ENCODE assay signal across 19 mouse cellular contexts in genomic region chr11:22353962-22354621, GRCm38 (mm10).
"Had no signal": no experiment of that assay in that cellular context is flagged by ENCODE, and none has a peak within 500 bp of the region (broad histone marks: within the 10 kb centered on the region; RNA-seq: fewer than 3 reads in every experiment).

No protein-coding gene starts in this region.

- H3K9ac ChIP-seq: lung, embryonic 14.5 days; midbrain, embryonic 12.5 days; neural tube, embryonic 13.5 days; neural tube, embryonic 15.5 days had no signal

- H3K9me3 ChIP-seq: midbrain, embryonic 10.5 days; midbrain, embryonic 12.5 days; neural tube, embryonic 15.5 days had no signal

- DNase-seq: lung, adult 18-20 months; lung, embryonic 14.5 days; lung, postnatal 10 days; lung, postnatal 4 days; midbrain, embryonic 14.5 days; retina, postnatal 1 day; right cerebral cortex, adult 18-20 months; right cerebral cortex, postnatal 25 days; right cerebral cortex, postnatal 4 days; spleen, adult 18-20 months; thymus, adult 18-20 months; thymus, postnatal 14 days; thymus, postnatal 36 days had no signal

- H3K4me1 ChIP-seq: neural tube, embryonic 15.5 days had no signal

- H3K27ac ChIP-seq: midbrain, embryonic 10.5 days; midbrain, embryonic 12.5 days; neural tube, embryonic 13.5 days; neural tube, embryonic 15.5 days had no signal

- ATAC-seq: midbrain, embryonic 16.5 days had no signal

- H3K27me3 ChIP-seq: midbrain, embryonic 12.5 days; neural tube, embryonic 13.5 days; neural tube, embryonic 15.5 days had no signal

- H3K4me3 ChIP-seq: midbrain, embryonic 10.5 days; midbrain, embryonic 12.5 days; myocyte; neural tube, embryonic 13.5 days; neural tube, embryonic 15.5 days had no signal

- H3K36me3 ChIP-seq: midbrain, embryonic 10.5 days; midbrain, embryonic 12.5 days; neural tube, embryonic 13.5 days; neural tube, embryonic 15.5 days had no signal

- H3K4me2 ChIP-seq: lung, embryonic 14.5 days; midbrain, embryonic 12.5 days; neural tube, embryonic 13.5 days; neural tube, embryonic 15.5 days had no signal
